Mouse (Mus musculus): Measurements from ENCODE around the gene Il1r1. TPM values are rescaled to one million over a fixed set of nuclear protein-coding genes. Genes with fewer than 3 reads are reported as not detected.

Il1r1 gene
- polyA plus RNA-seq, 1 experiment from 2014 or later: 0.78 TPM

DNA sequence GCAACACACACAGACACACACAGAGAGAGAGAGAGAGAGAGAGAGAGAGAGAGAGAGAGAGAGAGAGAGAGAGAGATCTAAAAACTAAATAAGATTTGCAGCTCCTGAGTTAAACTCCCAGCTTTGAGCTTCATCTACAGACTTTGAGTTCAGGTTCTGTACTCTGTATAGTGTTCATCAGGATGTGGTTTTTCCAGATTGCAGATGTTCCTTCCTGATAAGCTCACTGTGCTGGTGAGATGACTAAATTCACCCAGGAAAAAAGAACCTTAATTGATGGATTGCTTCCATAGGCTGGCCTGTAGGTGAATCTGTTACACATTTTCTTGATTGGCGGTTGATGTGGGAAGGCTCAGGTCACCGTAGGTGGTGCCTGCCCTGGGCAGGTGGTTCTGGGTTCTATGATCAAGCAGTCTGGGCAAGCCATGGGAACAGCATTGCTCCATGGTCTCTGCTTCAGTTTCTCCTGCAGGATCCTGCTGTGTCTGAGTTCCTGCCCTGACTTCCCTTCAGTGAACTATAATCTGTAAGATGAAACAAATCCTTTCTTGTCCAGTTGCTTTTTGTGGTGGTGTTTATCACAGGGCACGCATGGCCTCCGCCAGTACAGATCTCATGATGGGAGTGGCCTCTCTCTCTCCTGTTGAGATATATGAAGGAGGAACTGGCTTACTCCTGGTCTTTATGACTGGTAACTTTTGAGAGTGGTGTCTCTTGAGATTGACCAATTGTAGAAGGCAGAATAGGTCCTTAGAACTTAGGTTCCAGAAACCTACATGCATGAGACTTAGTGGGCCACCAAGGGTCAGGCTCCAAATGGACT is 11.3 kb upstream of the Il1r1 start:
- ATAC-seq (ENCODE audit: low FRiP score, low read depth): no peak
- Histone ChIP-seq H3K4me3 (no peak overlapping the region), H3K27ac (replicated peaks) (no peak overlapping the region), H3K4me2 (no peak overlapping the region), H3K36me3 (no peaks in the 10 kb centered on the region), H3K4me1 (replicated peaks) (no peaks in the 10 kb centered on the region), H3K9me3 (no peaks in the 10 kb centered on the region), H3K9ac (no peak overlapping the region), H3K27me3 (no peaks in the 10 kb centered on the region)
- 93% methylated on average over 4 of the region's 4 CpGs for WGBS

GRCm38 (mm10) chr1:40217521-40217920 is 7.4 kb upstream of the Il1r1 start:
- ATAC-seq (ENCODE audit: low FRiP score, low read depth): no peak

GRCm38 (mm10) chr1:40218603-40219002 is 6.3 kb upstream of the Il1r1 start:
- no peak for ATAC-seq (ENCODE audit: low FRiP score, low read depth)
- no peaks in the 10 kb centered on the region for H3K36me3 ChIP-seq
- no peaks in the 10 kb centered on the region for H3K4me1 ChIP-seq (replicated peaks)
- no peaks in the 10 kb centered on the region for H3K9me3 ChIP-seq
- H3K9ac ChIP-seq: no peak overlapping the region
- WGBS: 83% methylated on average over 3 of the region's 3 CpGs
- H3K27me3 ChIP-seq: no peaks in the 10 kb centered on the region
- no peak overlapping the region for H3K4me2 ChIP-seq
- H3K27ac ChIP-seq (replicated peaks): no peak overlapping the region
- H3K4me3 ChIP-seq: no peak overlapping the region

More at GRCm38 (mm10) chr1:40217521-40217920, 7.4 kb upstream of the Il1r1 start:
- H3K9ac ChIP-seq: no peak overlapping the region
- H3K9me3 ChIP-seq: no peaks in the 10 kb centered on the region
- H3K36me3 ChIP-seq: no peaks in the 10 kb centered on the region
- H3K4me2 ChIP-seq: no peak overlapping the region
- H3K4me1 ChIP-seq (replicated peaks): no peaks in the 10 kb centered on the region
- no peak overlapping the region for H3K27ac ChIP-seq (replicated peaks)
- WGBS: 81% methylated on average over 5 of the region's 5 CpGs
- no peak overlapping the region for H3K4me3 ChIP-seq
- no peaks in the 10 kb centered on the region for H3K27me3 ChIP-seq

- WGBS: 70% methylated on average over 1 of the region's 1 CpGs
- Histone ChIP-seq H3K4me2 (no peak overlapping the region), H3K4me3 (no peak overlapping the region), H3K27me3 (no peaks in the 10 kb centered on the region), H3K4me1 (replicated peaks) (no peaks in the 10 kb centered on the region; the same call in 1 of the 2 replicates), H3K9me3 (no peaks in the 10 kb centered on the region), H3K9ac (no peak overlapping the region), H3K27ac (replicated peaks) (no peak overlapping the region), H3K36me3 (no peaks in the 10 kb centered on the region)
- no peak for ATAC-seq (ENCODE audit: low FRiP score, low read depth)
Measured at GRCm38 (mm10) chr1:40220549-40220948, 4.3 kb upstream of the Il1r1 start.

GRCm38 (mm10) chr1:40221864-40222263 is 3.0 kb upstream of the Il1r1 start:
- Histone ChIP-seq H3K27me3 (no peaks in the 10 kb centered on the region), H3K4me2 (no peak overlapping the region), H3K4me3 (no peak overlapping the region), H3K9me3 (no peaks in the 10 kb centered on the region), H3K27ac (replicated peaks) (no peak overlapping the region), H3K4me1 (replicated peaks) (no peaks in the 10 kb centered on the region; the same call in 1 of the 2 replicates), H3K9ac (no peak overlapping the region), H3K36me3 (no peaks in the 10 kb centered on the region)
- no peak for ATAC-seq (ENCODE audit: low FRiP score, low read depth)
- 72% methylated on average over 4 of the region's 4 CpGs for WGBS

DNA sequence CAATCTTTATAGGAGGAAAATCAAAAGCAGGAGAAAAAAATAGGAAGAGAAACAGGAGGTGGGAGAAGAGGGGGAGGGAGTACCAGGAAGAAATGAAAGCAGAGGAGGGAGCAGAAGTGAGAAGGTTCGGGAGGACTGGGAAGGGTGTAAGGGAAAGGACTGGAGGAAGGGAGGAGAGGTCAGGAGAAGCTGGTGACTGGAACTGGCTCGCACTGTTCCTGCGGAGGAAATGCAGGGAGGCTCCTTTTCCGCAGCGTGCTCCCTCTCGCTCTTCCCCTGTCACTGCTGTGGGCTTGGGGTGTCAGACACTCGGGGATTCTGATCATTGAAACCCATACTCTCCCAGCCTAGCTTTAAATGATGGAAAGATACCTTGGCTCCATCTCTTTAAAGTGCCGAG is 2.2 kb upstream of the Il1r1 start:
- ATAC-seq (ENCODE audit: low FRiP score, low read depth): no peak
- no peak overlapping the region for H3K4me2 ChIP-seq
- no peak overlapping the region for H3K27ac ChIP-seq (replicated peaks)
- H3K9me3 ChIP-seq: no peaks in the 10 kb centered on the region
- no peak overlapping the region for H3K4me3 ChIP-seq
- H3K9ac ChIP-seq: no peak overlapping the region
- 81% methylated on average over 8 of the region's 8 CpGs for WGBS
- H3K36me3 ChIP-seq: no peaks in the 10 kb centered on the region
- no peaks in the 10 kb centered on the region for H3K27me3 ChIP-seq
- H3K4me1 ChIP-seq (replicated peaks): no peaks in the 10 kb centered on the region; the same call in 1 of the 2 replicates

DNA sequence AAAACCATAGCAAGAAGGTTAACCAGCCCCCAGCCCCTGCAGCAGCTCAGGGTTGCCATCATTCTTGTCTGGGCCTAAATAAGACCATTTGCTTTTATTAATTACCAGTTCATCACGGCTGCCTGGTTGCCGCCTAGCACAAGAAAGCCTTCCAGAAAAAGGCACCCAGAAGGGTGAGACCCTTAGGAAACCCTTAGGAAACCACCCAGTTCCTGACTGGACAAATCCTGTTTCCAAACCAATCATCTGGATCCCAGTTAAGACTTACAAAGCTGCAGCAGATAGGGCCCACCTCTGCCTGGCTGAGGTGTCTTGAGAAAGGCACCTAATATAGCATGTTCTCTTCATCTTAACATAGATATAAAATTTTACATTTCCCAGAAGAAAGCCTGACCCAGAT is 1.3 kb upstream of the Il1r1 start:
- Histone ChIP-seq H3K4me1 (replicated peaks) (no peaks in the 10 kb centered on the region; the same call in 1 of the 2 replicates), H3K4me2 (no peak overlapping the region), H3K9ac (no peak overlapping the region)

GRCm38 (mm10) chr1:40225580-40225979 is 700 bp downstream of the Il1r1 start:
- Histone ChIP-seq H3K27me3 (no peaks in the 10 kb centered on the region), H3K4me2 (no peak overlapping the region), H3K27ac (replicated peaks) (no peak overlapping the region), H3K4me3 (no peak overlapping the region), H3K4me1 (replicated peaks) (no peaks in the 10 kb centered on the region; the same call in 1 of the 2 replicates), H3K9me3 (no peaks in the 10 kb centered on the region), H3K9ac (no peak overlapping the region), H3K36me3 (no peaks in the 10 kb centered on the region)
- no peak for ATAC-seq (ENCODE audit: low FRiP score, low read depth)
- WGBS: 84% methylated on average over 2 of the region's 2 CpGs

More for the DNA sequence above, 1.3 kb upstream of the Il1r1 start:
- no peak for ATAC-seq (ENCODE audit: low FRiP score, low read depth)
- Histone ChIP-seq H3K9me3 (no peaks in the 10 kb centered on the region), H3K27me3 (no peaks in the 10 kb centered on the region), H3K27ac (replicated peaks) (no peak overlapping the region), H3K36me3 (no peaks in the 10 kb centered on the region), H3K4me3 (no peak overlapping the region)
- WGBS: 89% methylated on average over 2 of the region's 2 CpGs

DNA sequence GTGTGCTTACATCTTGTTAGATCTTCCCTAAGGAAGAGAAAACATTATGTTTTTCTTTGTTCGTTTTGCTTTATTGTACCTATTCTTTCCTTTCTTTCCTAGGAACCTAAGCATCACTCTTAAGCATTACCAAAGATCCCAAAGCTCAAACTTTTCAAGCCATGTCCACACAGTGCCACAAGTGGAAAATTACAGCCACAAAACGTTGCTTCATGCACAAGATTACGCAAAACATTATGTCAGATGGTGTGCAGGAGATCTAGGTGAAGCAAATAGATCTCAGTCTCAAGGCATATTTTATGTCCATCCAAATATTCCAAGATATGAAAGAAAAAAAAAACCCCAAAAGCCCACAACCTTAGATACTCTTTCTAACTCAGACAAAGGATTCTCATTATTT is 4.2 kb downstream of the Il1r1 start:
- WGBS: 89% methylated on average over 3 of the region's 3 CpGs
- no peak overlapping the region for H3K27ac ChIP-seq (replicated peaks)
- no peaks in the 10 kb centered on the region for H3K27me3 ChIP-seq
- no peaks in the 10 kb centered on the region; the same call in 1 of the 2 replicates for H3K4me1 ChIP-seq (replicated peaks)
- ATAC-seq (ENCODE audit: low FRiP score, low read depth): no peak
- H3K4me2 ChIP-seq: no peak overlapping the region
- no peak overlapping the region for H3K9ac ChIP-seq
- no peak overlapping the region for H3K4me3 ChIP-seq
- no peaks in the 10 kb centered on the region for H3K9me3 ChIP-seq
- no peaks in the 10 kb centered on the region for H3K36me3 ChIP-seq

DNA sequence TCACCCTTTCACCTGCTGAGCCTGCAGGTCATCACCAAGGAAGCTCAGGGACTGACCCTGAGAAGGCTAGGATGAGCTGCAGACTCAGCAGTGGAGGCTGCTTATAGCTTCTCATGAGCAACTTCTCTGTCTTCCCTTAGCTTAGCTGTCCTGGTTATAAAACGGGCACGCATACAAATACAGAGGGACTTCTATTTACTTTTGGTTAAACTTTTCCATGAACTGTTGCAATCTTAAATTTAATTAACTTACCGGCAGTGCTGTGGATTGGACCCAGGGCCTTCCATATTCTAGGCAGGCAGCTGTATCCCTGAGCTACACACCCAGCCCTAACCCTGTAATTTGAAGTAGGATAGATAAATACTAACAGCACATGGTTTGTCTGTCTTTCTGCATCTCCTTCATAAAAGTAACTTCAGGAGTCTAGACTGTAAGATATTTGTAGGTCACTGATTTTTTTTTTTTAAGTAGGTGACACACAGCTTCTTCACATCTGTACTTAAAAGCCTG is 4.9 kb downstream of the Il1r1 start:
- WGBS: 94% methylated on average over 3 of the region's 3 CpGs

DNA sequence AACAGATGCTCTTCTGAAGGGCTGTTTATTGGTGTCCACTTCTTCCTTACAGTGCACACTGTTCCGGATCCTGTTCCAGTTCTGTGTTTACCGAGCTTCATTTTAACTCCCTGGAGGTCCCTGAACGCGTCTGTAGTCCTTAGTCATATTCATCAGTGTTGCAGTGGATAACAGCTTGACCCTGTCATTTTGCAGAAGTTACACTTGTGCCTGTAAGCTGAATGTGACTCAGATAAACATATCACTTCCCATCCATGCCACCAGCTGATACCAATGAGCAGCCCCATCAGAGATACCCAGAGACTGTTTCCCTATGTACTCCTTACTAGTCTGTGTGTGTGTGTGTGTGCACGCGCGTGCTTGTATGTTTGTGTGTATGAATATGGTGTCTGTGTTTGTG is 5.5 kb downstream of the Il1r1 start:
- Histone ChIP-seq H3K4me1 (replicated peaks) (no peaks in the 10 kb centered on the region), H3K27ac (replicated peaks) (no peak overlapping the region), H3K27me3 (no peaks in the 10 kb centered on the region), H3K36me3 (no peaks in the 10 kb centered on the region), H3K9me3 (no peaks in the 10 kb centered on the region), H3K9ac (no peak overlapping the region), H3K4me3 (no peak overlapping the region), H3K4me2 (no peak overlapping the region)
- 79% methylated on average over 7 of the region's 7 CpGs for WGBS
- ATAC-seq (ENCODE audit: low FRiP score, low read depth): no peak; the same call in 1 of the 2 replicates

More for the DNA sequence above, 4.9 kb downstream of the Il1r1 start:
- H3K36me3 ChIP-seq: no peaks in the 10 kb centered on the region
- no peaks in the 10 kb centered on the region for H3K27me3 ChIP-seq
- no peak for ATAC-seq (ENCODE audit: low FRiP score, low read depth)
- no peaks in the 10 kb centered on the region for H3K9me3 ChIP-seq
- H3K4me1 ChIP-seq (replicated peaks): no peaks in the 10 kb centered on the region; the same call in 1 of the 2 replicates
- H3K9ac ChIP-seq: no peak overlapping the region
- H3K4me3 ChIP-seq: no peak overlapping the region
- no peak overlapping the region for H3K27ac ChIP-seq (replicated peaks)
- H3K4me2 ChIP-seq: no peak overlapping the region

- no peaks in the 10 kb centered on the region for H3K9me3 ChIP-seq
- WGBS: 96% methylated on average over 3 of the region's 3 CpGs
- H3K4me1 ChIP-seq (replicated peaks): no peaks in the 10 kb centered on the region
- H3K4me2 ChIP-seq: no peak overlapping the region
- H3K4me3 ChIP-seq: no peak overlapping the region
- no peaks in the 10 kb centered on the region for H3K27me3 ChIP-seq
- no peak overlapping the region for H3K9ac ChIP-seq
- no peaks in the 10 kb centered on the region for H3K36me3 ChIP-seq
- H3K27ac ChIP-seq (replicated peaks): no peak overlapping the region
- no peak for ATAC-seq (ENCODE audit: low FRiP score, low read depth)
Measured at GRCm38 (mm10) chr1:40231116-40231515, 6.2 kb downstream of the Il1r1 start.

Data from hindbrain, embryonic 15.5 days (tissue).